Mouse (Mus musculus) subcutaneous adipose tissue, adult 2 months (tissue): ENCODE results near the gene Slc38a2. TPM values are rescaled to one million over a fixed set of nuclear protein-coding genes. Genes with fewer than 3 reads are reported as not detected.

Source experiments
- polyA plus RNA-seq: library from polyadenylated mRNA; depleted of rRNA; stranded (reverse); fragments of >200 nt; gene quantifications from 2 replicates; pipeline ENCODE4 v1.2.3, GENCODE M21; 2012; ENCODE audit warnings: low replicate concordance; rRNA removed

Gene Slc38a2
- 25.8 and 65.3 TPM in 2 replicates for polyA plus RNA-seq

GRCm38 (mm10) chr15:96699521-96700511 lies at the start of gene Slc38a2:
Slc38a2 (minus strand) TSS chr15:96699730.

GRCm38 (mm10) chr15:96642436-96643405 lies 56.8 kb downstream of the Slc38a2 start, which contains the start of gene Slc38a1:
Slc38a1 (minus strand) TSS chr15:96642913.

Other genes with a start within 250 kb of the Slc38a2 start
- gene Scaf11, start 238.9 kb downstream of the Slc38a2 start, polyA plus RNA-seq: 16.0 and 26.6 TPM in 2 replicates
- gene Slc38a1, start 56.8 kb downstream of the Slc38a2 start, polyA plus RNA-seq: 3.7 and 66.7 TPM in 2 replicates